Mouse (Mus musculus): Measurements from ENCODE around the gene Usf3. TPM values are rescaled to one million over a fixed set of nuclear protein-coding genes. Genes with fewer than 3 reads are reported as not detected.

The Usf3 gene
- polyA plus RNA-seq, 1 experiment from 2014 or later = 3.0 TPM

- no peak overlapping the region for H3K27ac ChIP-seq (ENCODE audit: low read length)
- H3K9ac ChIP-seq (replicated peaks; ENCODE audit: low read length) = no peak overlapping the region
- ATAC-seq (ENCODE audit: low FRiP score, low TSS enrichment) = no peak
- no peak overlapping the region for H3K4me3 ChIP-seq (ENCODE audit: low read length)
- H3K9me3 ChIP-seq (ENCODE audit: low read length) = 0 out of 2 replicates have a peak, but pooled peaks cover 4% of the 10 kb centered on the region
- H3K27me3 ChIP-seq (ENCODE audit: insufficient read depth, low read length) = no peaks in the 10 kb centered on the region
- H3K4me1 ChIP-seq (ENCODE audit: insufficient read depth, low read length) = no peaks in the 10 kb centered on the region
- no peaks in the 10 kb centered on the region for H3K36me3 ChIP-seq (ENCODE audit: insufficient read depth, low read length)
- WGBS = 79% methylated on average over 10 of the region's 10 CpGs
- H3K4me2 ChIP-seq (replicated peaks; ENCODE audit: low read depth, low read length) = no peak overlapping the region
Observed at GRCm38 (mm10) chr16:44249985-44250384, 76.9 kb downstream of the Usf3 start.

GRCm38 (mm10) chr16:44252735-44253134 is 79.7 kb downstream of the Usf3 start:
- no peaks in the 10 kb centered on the region for H3K27me3 ChIP-seq (ENCODE audit: insufficient read depth, low read length)
- no peak overlapping the region for H3K4me2 ChIP-seq (replicated peaks; ENCODE audit: low read depth, low read length)
- no peaks in the 10 kb centered on the region for H3K36me3 ChIP-seq (ENCODE audit: insufficient read depth, low read length)
- H3K4me1 ChIP-seq (ENCODE audit: insufficient read depth, low read length) = no peaks in the 10 kb centered on the region
- no peaks in the 10 kb centered on the region for H3K9me3 ChIP-seq (ENCODE audit: low read length)
- WGBS = 92% methylated on average over 3 of the region's 3 CpGs
- no peak overlapping the region for H3K4me3 ChIP-seq (ENCODE audit: low read length)
- H3K9ac ChIP-seq (replicated peaks; ENCODE audit: low read length) = no peak overlapping the region
- ATAC-seq (ENCODE audit: low FRiP score, low TSS enrichment) = no peak
- no peak overlapping the region for H3K27ac ChIP-seq (ENCODE audit: low read length)

GRCm38 (mm10) chr16:44253797-44254634 is 81.0 kb downstream of the Usf3 start:
- no peak overlapping the region; the same call in 1 of the 2 replicates for H3K27ac ChIP-seq (ENCODE audit: low read length)

GRCm38 (mm10) chr16:44254698-44255097 is 81.7 kb downstream of the Usf3 start:
- no peak overlapping the region for H3K4me3 ChIP-seq (ENCODE audit: low read length)
- no peaks in the 10 kb centered on the region for H3K27me3 ChIP-seq (ENCODE audit: insufficient read depth, low read length)
- no peaks in the 10 kb centered on the region for H3K4me1 ChIP-seq (ENCODE audit: insufficient read depth, low read length)
- H3K27ac ChIP-seq (ENCODE audit: low read length) = peak overlapping the region; percentile 24; the same call in 1 of the 2 replicates
- no peaks in the 10 kb centered on the region for H3K9me3 ChIP-seq (ENCODE audit: low read length)
- ATAC-seq (ENCODE audit: low FRiP score, low TSS enrichment) = peak; percentile 86
- WGBS = 63% methylated on average over 7 of the region's 7 CpGs
- H3K9ac ChIP-seq (replicated peaks; ENCODE audit: low read length) = no peak overlapping the region
- no peak overlapping the region for H3K4me2 ChIP-seq (replicated peaks; ENCODE audit: low read depth, low read length)
- H3K36me3 ChIP-seq (ENCODE audit: insufficient read depth, low read length) = no peaks in the 10 kb centered on the region

More at GRCm38 (mm10) chr16:44253797-44254634, 81.0 kb downstream of the Usf3 start:
- no peak overlapping the region for H3K4me3 ChIP-seq (ENCODE audit: low read length)
- H3K9me3 ChIP-seq (ENCODE audit: low read length) = no peaks in the 10 kb centered on the region
- 74% methylated on average over 7 of the region's 7 CpGs for WGBS
- no peak overlapping the region for H3K4me2 ChIP-seq (replicated peaks; ENCODE audit: low read depth, low read length)
- no peaks in the 10 kb centered on the region for H3K36me3 ChIP-seq (ENCODE audit: insufficient read depth, low read length)
- H3K27me3 ChIP-seq (ENCODE audit: insufficient read depth, low read length) = no peaks in the 10 kb centered on the region
- 0 out of 2 replicates have a peak, but pooled peaks have one; percentile 12 for ATAC-seq (ENCODE audit: low FRiP score, low TSS enrichment)
- H3K4me1 ChIP-seq (ENCODE audit: insufficient read depth, low read length) = no peaks in the 10 kb centered on the region
- no peak overlapping the region for H3K9ac ChIP-seq (replicated peaks; ENCODE audit: low read length)

- no peak for ATAC-seq (ENCODE audit: low FRiP score, low TSS enrichment)
- Histone ChIP-seq H3K36me3 (ENCODE audit: insufficient read depth, low read length) (no peaks in the 10 kb centered on the region), H3K27me3 (ENCODE audit: insufficient read depth, low read length) (no peaks in the 10 kb centered on the region), H3K27ac (ENCODE audit: low read length) (no peak overlapping the region), H3K4me1 (ENCODE audit: insufficient read depth, low read length) (no peaks in the 10 kb centered on the region), H3K9me3 (ENCODE audit: low read length) (no peaks in the 10 kb centered on the region), H3K9ac (replicated peaks; ENCODE audit: low read length) (no peak overlapping the region), H3K4me3 (ENCODE audit: low read length) (no peak overlapping the region), H3K4me2 (replicated peaks; ENCODE audit: low read depth, low read length) (no peak overlapping the region)
- WGBS = 81% methylated on average over 3 of the region's 3 CpGs
Observed at GRCm38 (mm10) chr16:44257476-44257875, 84.4 kb downstream of the Usf3 start.

GRCm38 (mm10) chr16:44264916-44265315 is 91.9 kb downstream of the Usf3 start:
- 91% methylated on average over 2 of the region's 2 CpGs for WGBS
- Histone ChIP-seq H3K4me3 (ENCODE audit: low read length) (no peak overlapping the region), H3K27ac (ENCODE audit: low read length) (no peak overlapping the region), H3K9ac (replicated peaks; ENCODE audit: low read length) (no peak overlapping the region), H3K9me3 (ENCODE audit: low read length) (no peaks in the 10 kb centered on the region), H3K36me3 (ENCODE audit: insufficient read depth, low read length) (no peaks in the 10 kb centered on the region), H3K4me2 (replicated peaks; ENCODE audit: low read depth, low read length) (no peak overlapping the region), H3K27me3 (ENCODE audit: insufficient read depth, low read length) (no peaks in the 10 kb centered on the region), H3K4me1 (ENCODE audit: insufficient read depth, low read length) (peaks cover 3% of the 10 kb centered on the region; the same call in 1 of the 2 replicates)
- ATAC-seq (ENCODE audit: low FRiP score, low TSS enrichment) = no peak

GRCm38 (mm10) chr16:44265562-44265961 is 92.5 kb downstream of the Usf3 start:
- no peak overlapping the region for H3K4me3 ChIP-seq (ENCODE audit: low read length)
- no peaks in the 10 kb centered on the region for H3K27me3 ChIP-seq (ENCODE audit: insufficient read depth, low read length)
- H3K9ac ChIP-seq (replicated peaks; ENCODE audit: low read length) = no peak overlapping the region
- no peaks in the 10 kb centered on the region for H3K9me3 ChIP-seq (ENCODE audit: low read length)
- ATAC-seq (ENCODE audit: low FRiP score, low TSS enrichment) = no peak
- 86% methylated on average over 6 of the region's 6 CpGs for WGBS
- H3K36me3 ChIP-seq (ENCODE audit: insufficient read depth, low read length) = no peaks in the 10 kb centered on the region
- H3K4me1 ChIP-seq (ENCODE audit: insufficient read depth, low read length) = peaks cover 8% of the 10 kb centered on the region; the same call in 1 of the 2 replicates
- no peak overlapping the region for H3K27ac ChIP-seq (ENCODE audit: low read length)
- no peak overlapping the region for H3K4me2 ChIP-seq (replicated peaks; ENCODE audit: low read depth, low read length)

- no peak overlapping the region for H3K27ac ChIP-seq (ENCODE audit: low read length)
- no peak overlapping the region for H3K9ac ChIP-seq (replicated peaks; ENCODE audit: low read length)
- ATAC-seq (ENCODE audit: low FRiP score, low TSS enrichment) = no peak
- no peaks in the 10 kb centered on the region for H3K9me3 ChIP-seq (ENCODE audit: low read length)
- H3K4me3 ChIP-seq (ENCODE audit: low read length) = no peak overlapping the region
- WGBS = 84% methylated on average over 7 of the region's 7 CpGs
- no peaks in the 10 kb centered on the region for H3K27me3 ChIP-seq (ENCODE audit: insufficient read depth, low read length)
- no peak overlapping the region for H3K4me2 ChIP-seq (replicated peaks; ENCODE audit: low read depth, low read length)
- H3K4me1 ChIP-seq (ENCODE audit: insufficient read depth, low read length) = peaks cover 11% of the 10 kb centered on the region; the same call in 1 of the 2 replicates
- H3K36me3 ChIP-seq (ENCODE audit: insufficient read depth, low read length) = no peaks in the 10 kb centered on the region
Observed at GRCm38 (mm10) chr16:44268541-44269215, 95.6 kb downstream of the Usf3 start.

- Histone ChIP-seq H3K27me3 (ENCODE audit: insufficient read depth, low read length) (no peaks in the 10 kb centered on the region), H3K4me2 (replicated peaks; ENCODE audit: low read depth, low read length) (no peak overlapping the region), H3K4me3 (ENCODE audit: low read length) (no peak overlapping the region), H3K27ac (ENCODE audit: low read length) (peak overlapping the region; percentile 65; the same call in 1 of the 2 replicates), H3K9ac (replicated peaks; ENCODE audit: low read length) (no peak overlapping the region), H3K36me3 (ENCODE audit: insufficient read depth, low read length) (no peaks in the 10 kb centered on the region), H3K4me1 (ENCODE audit: insufficient read depth, low read length) (peaks cover 11% of the 10 kb centered on the region; the same call in 1 of the 2 replicates), H3K9me3 (ENCODE audit: low read length) (no peaks in the 10 kb centered on the region)
- ATAC-seq (ENCODE audit: low FRiP score, low TSS enrichment) = no peak
- 50% methylated on average over 6 of the region's 6 CpGs for WGBS
Observed at GRCm38 (mm10) chr16:44269578-44269977, 96.5 kb downstream of the Usf3 start.

Data from kidney, embryonic 16.5 days (tissue).